Mouse (Mus musculus) hindbrain, embryonic 14.5 days (tissue): ENCODE data around the gene Tiam1. TPM values are rescaled to one million over a fixed set of nuclear protein-coding genes. Genes with fewer than 3 reads are reported as not detected.

Experiments
- ATAC-seq: fragments of 200-750 bp; cut with Nextera tagmentation; 2 replicates; pipeline ENCODE4 v1.8.0; 2017; ENCODE audit warnings: moderate number of reproducible peaks, mild to moderate bottlenecking, moderate TSS enrichment, moderate library complexity; ENCODE audit not compliant: low FRiP score
- DNase-seq: peaks from one replicate; pipeline ENCODE4 v3.0.0-alpha.2; 2015; ENCODE audit warnings: low spot score
- H3K27ac ChIP-seq: fragments of 300-500 bp; sonication (generic); 2 replicates; pipeline ENCODE4 v1.5.1; 2014; ENCODE audit warnings: mild to moderate bottlenecking, moderate library complexity
- H3K27me3 ChIP-seq: fragments of 300-500 bp; sonication (generic); 2 replicates; pipeline ENCODE4 v1.6.1; 2014; ENCODE audit warnings: mild to moderate bottlenecking, low read length, mixed read lengths; ENCODE audit not compliant: control insufficient read depth, insufficient read depth
- H3K36me3 ChIP-seq: fragments of 300-500 bp; sonication (generic); replicated peaks from 2 replicates; pipeline ENCODE4 v1.6.1; 2014; ENCODE audit not compliant: control insufficient read depth, insufficient read depth
- H3K4me1 ChIP-seq: fragments of 300-500 bp; sonication (generic); replicated peaks from 2 replicates; pipeline ENCODE4 v1.6.1; 2014; ENCODE audit warnings: antibody characterized with exemption, low read length, mixed read lengths; ENCODE audit not compliant: control insufficient read depth, insufficient read depth
- H3K4me2 ChIP-seq: fragments of 300-500 bp; sonication (generic); replicated peaks from 2 replicates; pipeline ENCODE4 v1.6.1; 2014; ENCODE audit warnings: mild to moderate bottlenecking, moderate library complexity
- H3K4me3 ChIP-seq: fragments of 300-500 bp; sonication (generic); replicated peaks from 2 replicates; pipeline ENCODE4 v1.5.1; 2014; ENCODE audit warnings: mild to moderate bottlenecking, low read length
- H3K9ac ChIP-seq: fragments of 300-500 bp; sonication (generic); 2 replicates; pipeline ENCODE4 v1.6.1; 2014
- H3K9me3 ChIP-seq: fragments of 300-500 bp; sonication (generic); 2 replicates; pipeline ENCODE4 v1.6.1; 2016; ENCODE audit warnings: low read length; ENCODE audit not compliant: control insufficient read depth
- WGBS: fragments of 180-500 bp; shearing (Covaris S2); extraction: QIAGEN DNeasy Blood & Tissue Kit; methylation state at CpG from one replicate; pipeline ENCODE4 v1.1.7; 2014; 5-methylcytosine and 5-hydroxymethylcytosine counted together
- polyA plus RNA-seq: library from polyadenylated mRNA; unstranded; fragments of >200 nt; fragmentation: Nextera tagmentation; extraction: Ambion mirVana; gene quantifications from 2 replicates; pipeline ENCODE4 v1.2.1, GENCODE M21; 2014

Tiam1 gene
- polyA plus RNA-seq, 1 experiment from 2014 or later = 27.2 TPM

GRCm38 (mm10) chr16:90177425-90177824, 33.9 kb upstream of the Tiam1 start:
- H3K27me3 ChIP-seq = no peaks in the 10 kb centered on the region
- no peak overlapping the region for H3K9ac ChIP-seq
- H3K4me1 ChIP-seq = 0 out of 2 replicates have a peak, but pooled peaks cover 10% of the 10 kb centered on the region
- no peak overlapping the region for H3K4me2 ChIP-seq
- no peak overlapping the region for H3K4me3 ChIP-seq
- 87% methylated on average over 8 of the region's 8 CpGs for WGBS
- H3K36me3 ChIP-seq = no peaks in the 10 kb centered on the region
- DNase-seq (no peak), ATAC-seq (no peak)
- no peaks in the 10 kb centered on the region for H3K9me3 ChIP-seq
- no peak overlapping the region for H3K27ac ChIP-seq

GRCm38 (mm10) chr16:90176472-90176871, 32.9 kb upstream of the Tiam1 start:
- H3K4me1 ChIP-seq = 0 out of 2 replicates have a peak, but pooled peaks cover 10% of the 10 kb centered on the region
- H3K36me3 ChIP-seq = no peaks in the 10 kb centered on the region
- peak; percentile 55 for DNase-seq
- WGBS = 25% methylated on average over 10 of the region's 10 CpGs
- H3K9me3 ChIP-seq = no peaks in the 10 kb centered on the region
- peak overlapping the region; percentile 24 for H3K4me2 ChIP-seq
- no peak overlapping the region for H3K27ac ChIP-seq
- H3K9ac ChIP-seq = no peak overlapping the region
- H3K4me3 ChIP-seq = no peak overlapping the region
- ATAC-seq = peak; percentile 60; the same call in 1 of the 2 replicates
- H3K27me3 ChIP-seq = no peaks in the 10 kb centered on the region

GRCm38 (mm10) chr16:90171416-90171815, 27.8 kb upstream of the Tiam1 start:
- WGBS = 41% methylated on average over 8 of the region's 8 CpGs
- Histone ChIP-seq H3K9ac (no peak overlapping the region), H3K36me3 (no peaks in the 10 kb centered on the region), H3K4me3 (no peak overlapping the region), H3K9me3 (no peaks in the 10 kb centered on the region), H3K27me3 (no peaks in the 10 kb centered on the region), H3K27ac (no peak overlapping the region), H3K4me2 (no peak overlapping the region), H3K4me1 (0 out of 2 replicates have a peak, but pooled peaks cover 9% of the 10 kb centered on the region)
- DNase-seq (no peak), ATAC-seq (peak; percentile 69; the same call in 1 of the 2 replicates)

GRCm38 (mm10) chr16:90170676-90171075, 27.1 kb upstream of the Tiam1 start:
- no peaks in the 10 kb centered on the region for H3K36me3 ChIP-seq
- no peaks in the 10 kb centered on the region for H3K9me3 ChIP-seq
- no peaks in the 10 kb centered on the region for H3K27me3 ChIP-seq
- no peak overlapping the region for H3K4me3 ChIP-seq
- H3K27ac ChIP-seq = no peak overlapping the region
- DNase-seq = no peak
- no peak for ATAC-seq
- no peak overlapping the region for H3K9ac ChIP-seq
- 100% methylated on average over 1 of the region's 1 CpGs for WGBS
- H3K4me1 ChIP-seq = 0 out of 2 replicates have a peak, but pooled peaks cover 3% of the 10 kb centered on the region
- H3K4me2 ChIP-seq = no peak overlapping the region

- DNase-seq (no peak), ATAC-seq (no peak)
- no peaks in the 10 kb centered on the region for H3K27me3 ChIP-seq
- 62% methylated on average over 13 of the region's 13 CpGs for whole genome bisulfite sequencing
- no peak overlapping the region for H3K9ac ChIP-seq
- H3K27ac ChIP-seq = no peak overlapping the region
- H3K4me2 ChIP-seq = no peak overlapping the region
- H3K36me3 ChIP-seq = no peaks in the 10 kb centered on the region
- no peaks in the 10 kb centered on the region for H3K9me3 ChIP-seq
- no peak overlapping the region for H3K4me3 ChIP-seq
- H3K4me1 ChIP-seq = 0 out of 2 replicates have a peak, but pooled peaks cover 3% of the 10 kb centered on the region
These were observed 26.5 kb upstream of the Tiam1 start for GRCm38 (mm10) chr16:90169863-90170630.

- H3K27ac ChIP-seq = no peak overlapping the region
- H3K4me2 ChIP-seq = no peak overlapping the region
- H3K27me3 ChIP-seq = no peaks in the 10 kb centered on the region
- DNase-seq = peak; percentile 93
- H3K4me3 ChIP-seq = no peak overlapping the region
- 0 out of 2 replicates have a peak, but pooled peaks cover 3% of the 10 kb centered on the region for H3K4me1 ChIP-seq
- no peaks in the 10 kb centered on the region for H3K9me3 ChIP-seq
- H3K9ac ChIP-seq = no peak overlapping the region
- ATAC-seq = no peak; the same call in 1 of the 2 replicates
- no peaks in the 10 kb centered on the region for H3K36me3 ChIP-seq
- WGBS = 30% methylated on average over 10 of the region's 10 CpGs
These were observed 24.1 kb upstream of the Tiam1 start for GRCm38 (mm10) chr16:90167646-90168045.

- WGBS = 40% methylated on average over 2 of the region's 2 CpGs
- Histone ChIP-seq H3K27me3 (no peaks in the 10 kb centered on the region), H3K9me3 (no peaks in the 10 kb centered on the region), H3K4me2 (no peak overlapping the region), H3K4me3 (no peak overlapping the region), H3K9ac (no peak overlapping the region), H3K27ac (no peak overlapping the region), H3K36me3 (no peaks in the 10 kb centered on the region), H3K4me1 (no peaks in the 10 kb centered on the region)
- DNase-seq (no peak), ATAC-seq (no peak)
These were observed 21.9 kb upstream of the Tiam1 start for GRCm38 (mm10) chr16:90165435-90165834.

- DNase-seq (no peak), ATAC-seq (no peak)
- Histone ChIP-seq H3K9ac (no peak overlapping the region), H3K4me2 (no peak overlapping the region), H3K27me3 (no peaks in the 10 kb centered on the region), H3K27ac (no peak overlapping the region), H3K9me3 (no peaks in the 10 kb centered on the region), H3K4me1 (no peaks in the 10 kb centered on the region), H3K36me3 (no peaks in the 10 kb centered on the region), H3K4me3 (no peak overlapping the region)
- 93% methylated on average over 11 of the region's 11 CpGs for WGBS
These were observed 21.4 kb upstream of the Tiam1 start for GRCm38 (mm10) chr16:90164942-90165341.

GRCm38 (mm10) chr16:90155080-90155479, 11.5 kb upstream of the Tiam1 start:
- Histone ChIP-seq H3K4me3 (no peak overlapping the region), H3K27ac (no peak overlapping the region), H3K27me3 (no peaks in the 10 kb centered on the region), H3K9ac (no peak overlapping the region), H3K9me3 (no peaks in the 10 kb centered on the region), H3K4me2 (no peak overlapping the region), H3K4me1 (no peaks in the 10 kb centered on the region), H3K36me3 (no peaks in the 10 kb centered on the region)
- WGBS = 49% methylated on average over 7 of the region's 7 CpGs
- DNase-seq (peak; percentile 24), ATAC-seq (no peak)
